Comparison of ENCODE assay signal across 8 mouse cellular contexts in the genomic region with DNA sequence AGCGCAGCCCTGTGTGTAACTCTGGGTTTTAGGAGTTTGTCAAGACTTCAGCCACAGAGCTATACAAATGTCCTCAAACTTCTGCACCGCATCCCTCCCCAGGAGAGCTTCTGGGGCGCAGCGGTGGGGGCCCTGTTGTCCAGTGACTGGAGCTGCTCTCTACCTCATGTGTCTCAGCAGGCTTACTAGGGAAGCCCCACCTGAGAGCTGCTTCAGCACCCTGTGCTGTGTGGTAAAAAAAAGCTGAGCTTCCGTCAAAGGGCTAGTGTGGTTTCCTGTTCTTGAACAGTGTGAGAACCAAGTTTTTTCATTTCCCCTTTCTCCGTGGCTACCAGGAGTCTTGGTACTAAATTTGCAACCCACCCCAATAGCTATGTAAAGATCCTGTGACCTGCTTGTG. TPM values are rescaled to one million over a fixed set of nuclear protein-coding genes. Genes with fewer than 3 reads are reported as not detected.
DNase-seq lines count a peak whose midpoint lies in the region; ATAC-seq and TF ChIP-seq lines count a peak whose summit lies in the region.

No protein-coding gene starts in this region.

- ATAC-seq in forebrain, embryonic 12.5 days (ENCODE audit: low FRiP score) = no peak
- ATAC-seq in forebrain, postnatal 0 days = no peak

- H3K27me3 ChIP-seq in forebrain, embryonic 12.5 days = no peaks in the 10 kb centered on the region
- no peaks in the 10 kb centered on the region for H3K27me3 ChIP-seq in forebrain, postnatal 0 days (ENCODE audit: insufficient read depth, low read length)
- no peaks in the 10 kb centered on the region for H3K27me3 ChIP-seq in MEL (ENCODE audit: control insufficient read depth in 1 of 2, insufficient read depth in 2 of 2, low read length in 2 of 2)
- no peaks in the 10 kb centered on the region for H3K27me3 ChIP-seq in limb, embryonic 10.5 days (ENCODE audit: low read depth, poor library complexity, severe bottlenecking)

- no peak overlapping the region for H3K4me3 ChIP-seq in forebrain, embryonic 12.5 days (replicated peaks)
- H3K4me3 ChIP-seq in forebrain, postnatal 0 days (ENCODE audit: low read depth, low read length) = no peak overlapping the region
- peak overlapping the region; percentile 40 to 42 for H3K4me3 ChIP-seq in MEL (ENCODE audit: control insufficient read depth in 1 of 2, insufficient read depth in 1 of 2, low read depth in 2 of 2, low read length in 2 of 2)
- no peak overlapping the region for H3K4me3 ChIP-seq in limb, embryonic 10.5 days

- no peak; the same call in 1 of the 2 replicates for TF ChIP-seq RAD21 in MEL (IDR thresholded peaks at IDR 0.05; ENCODE audit: low read depth, low read length)

- no peak overlapping the region for H3K4me2 ChIP-seq in forebrain, embryonic 12.5 days
- no peak overlapping the region for H3K4me2 ChIP-seq in forebrain, postnatal 0 days (ENCODE audit: low read depth)

- no peak for TF ChIP-seq CTCF in forebrain, postnatal 0 days (IDR thresholded peaks at IDR 0.05; ENCODE audit: low read depth)
- TF ChIP-seq CTCF in MEL (IDR thresholded peaks at IDR 0.05 in 2 of 3, conservative IDR thresholded peaks at IDR 0.05 in 1 of 3; ENCODE audit: control insufficient read depth in 1 of 3, insufficient read depth in 1 of 3, low read depth in 2 of 3, low read length in 3 of 3, poor library complexity in 1 of 3, severe bottlenecking in 1 of 3) = no peak

- whole genome bisulfite sequencing in forebrain, embryonic 12.5 days = 87% methylated on average over 6 of the region's 6 CpGs
- 81% methylated on average over 6 of the region's 6 CpGs for WGBS in forebrain, postnatal 0 days
- WGBS in limb, embryonic 10.5 days = 82% methylated on average over 6 of the region's 6 CpGs

- peaks cover 48% of the 10 kb centered on the region for H3K79me2 ChIP-seq in MEL (ENCODE audit: control insufficient read depth, insufficient read depth, low read length, poor library complexity)

- peaks cover 32% of the 10 kb centered on the region for H3K4me1 ChIP-seq in forebrain, embryonic 12.5 days
- no peaks in the 10 kb centered on the region for H3K4me1 ChIP-seq in forebrain, postnatal 0 days (ENCODE audit: insufficient read depth)
- peaks cover 23 to 60% of the 10 kb centered on the region in 2 experiments for H3K4me1 ChIP-seq in MEL (ENCODE audit: control insufficient read depth in 1 of 2, insufficient read depth in 2 of 2, low read length in 2 of 2)
- H3K4me1 ChIP-seq in limb, embryonic 10.5 days = peaks cover 47% of the 10 kb centered on the region

- DNase-seq in forebrain, postnatal 0 days = no peak
- DNase-seq in MEL (ENCODE audit: low read depth, low spot score) = peak; percentile 90
- no peak for DNase-seq in limb, embryonic 10.5 days (ENCODE audit: low spot score)
- DNase-seq in spleen, adult 12 weeks (ENCODE audit: low spot score) = peak; percentile 51
- DNase-seq in frontal cortex, postnatal 14 days (ENCODE audit: low spot score in 2 of 2) = no peak
- no peak for DNase-seq in frontal cortex, postnatal 10 days (ENCODE audit: low spot score in 2 of 2)
- no peak for DNase-seq in urinary bladder, postnatal 36 days (ENCODE audit: low spot score in 2 of 2)

- H3K9ac ChIP-seq in forebrain, embryonic 12.5 days = no peak overlapping the region
- H3K9ac ChIP-seq in forebrain, postnatal 0 days = no peak overlapping the region
- H3K9ac ChIP-seq in MEL (ENCODE audit: control insufficient read depth, low read depth, low read length, poor library complexity, severe bottlenecking) = peak overlapping the region; percentile 75

- H3K9me3 ChIP-seq in forebrain, embryonic 12.5 days = no peaks in the 10 kb centered on the region
- no peaks in the 10 kb centered on the region for H3K9me3 ChIP-seq in forebrain, postnatal 0 days (ENCODE audit: low read length)
- no peaks in the 10 kb centered on the region for H3K9me3 ChIP-seq in MEL (replicated peaks; ENCODE audit: insufficient read depth, low read length)
- H3K9me3 ChIP-seq in limb, embryonic 10.5 days (replicated peaks) = no peaks in the 10 kb centered on the region

- TF ChIP-seq EP300 in MEL (IDR thresholded peaks at IDR 0.05; ENCODE audit: low read depth in 1 of 2, low read length in 2 of 2) = peak; percentile 74 to 79

- TF ChIP-seq POLR2A in MEL (IDR thresholded peaks at IDR 0.05; ENCODE audit: control insufficient read depth in 1 of 2, insufficient read depth in 1 of 2, low read depth in 1 of 2, low read length in 2 of 2, poor library complexity in 1 of 2) = peak in 1 of 2 experiments; percentile 45; a peak in 1 of 4 replicates

- H3K36me3 ChIP-seq in forebrain, embryonic 12.5 days (replicated peaks) = peaks cover 19% of the 10 kb centered on the region
- peaks cover 10% of the 10 kb centered on the region for H3K36me3 ChIP-seq in forebrain, postnatal 0 days (ENCODE audit: insufficient read depth)
- peaks cover 1 to 49% of the 10 kb centered on the region in 2 experiments; a peak in 3 of 4 replicates for H3K36me3 ChIP-seq in MEL (ENCODE audit: control insufficient read depth in 1 of 2, insufficient read depth in 2 of 2, low read length in 2 of 2)
- peaks cover 16% of the 10 kb centered on the region for H3K36me3 ChIP-seq in limb, embryonic 10.5 days

- 0 out of 2 replicates have a peak overlapping the region, but pooled peaks have one; percentile 4 for H3K27ac ChIP-seq in forebrain, embryonic 12.5 days
- H3K27ac ChIP-seq in forebrain, postnatal 0 days (ENCODE audit: low read depth, low read length) = no peak overlapping the region
- H3K27ac ChIP-seq in MEL (ENCODE audit: control insufficient read depth, low read depth, low read length) = peak overlapping the region; percentile 100
- 0 out of 2 replicates have a peak overlapping the region, but pooled peaks have one; percentile 5 for H3K27ac ChIP-seq in limb, embryonic 10.5 days

TF ChIP-seq in MEL, 35 proteins besides CTCF, POLR2A, EP300 and RAD21 (continues in another document):
- TF ChIP-seq ELF1 (IDR thresholded peaks at IDR 0.05; ENCODE audit: low read depth, low read length) = peak; percentile 53; the same call in 1 of the 2 replicates
- no peak for TF ChIP-seq BHLHE40 (IDR thresholded peaks at IDR 0.05; ENCODE audit: borderline replicate concordance, low read depth, low read length)
- peak; percentile 68 for TF ChIP-seq TBP (IDR thresholded peaks at IDR 0.05; ENCODE audit: low read depth, low read length)
- peak; percentile 69 for TF ChIP-seq MAX (IDR thresholded peaks at IDR 0.05; ENCODE audit: low read length)
- TF ChIP-seq GATA1 (IDR thresholded peaks at IDR 0.05; ENCODE audit: low read depth, low read length) = no peak
- TF ChIP-seq E2F4 (IDR thresholded peaks at IDR 0.05; ENCODE audit: borderline replicate concordance, low read depth, low read length) = no peak
- peak; percentile 97 for TF ChIP-seq ZNF384 (IDR thresholded peaks at IDR 0.05; ENCODE audit: low read depth, low read length)
- TF ChIP-seq CHD1 (IDR thresholded peaks at IDR 0.05; ENCODE audit: low read depth, low read length) = 0 out of 2 replicates have a peak, but pooled peaks have one; percentile 70

RNA-seq across cellular contexts. Expression of gene Cib1, which starts 22.9 kb away (rescaled TPM):
- 34.7 and 41.6 TPM in 2 replicates for polyA plus RNA-seq in forebrain, embryonic 12.5 days (2016; fragmentation: Nextera tagmentation; extraction: Ambion mirVana)
- 11.3 and 16.4 TPM in 2 replicates for total RNA-seq in forebrain, postnatal 0 days (2014; rRNA removed)
- polyA plus RNA-seq in forebrain, postnatal 0 days (2015; fragmentation: Nextera tagmentation; extraction: Ambion mirVana) = 29.0 and 29.3 TPM in 2 replicates
- 69.3 and 84.5 TPM in 2 replicates for total RNA-seq in MEL (2012; rRNA removed)
- 100 to 1,000 TPM in 1 of 2 experiments, not detected in 1; 145 TPM for polyA plus RNA-seq in MEL (2012; ENCODE audit: insufficient read depth in 1 of 2, insufficient read length in 2 of 2, low read depth in 1 of 2, low replicate concordance in 2 of 2, missing spikeins in 1 of 2)
- polyA plus RNA-seq in limb, embryonic 10.5 days (2016; fragmentation: Nextera tagmentation; extraction: Ambion mirVana) = 68.6 and 75.3 TPM in 2 replicates

RNA-seq across cellular contexts. Expression of gene Gdpgp1, which starts 23.0 kb away (rescaled TPM):
- 4.2 and 4.8 TPM in 2 replicates for polyA plus RNA-seq in forebrain, embryonic 12.5 days (2016; fragmentation: Nextera tagmentation; extraction: Ambion mirVana)
- total RNA-seq in forebrain, postnatal 0 days (2014; rRNA removed) = 4.1 and 5.8 TPM in 2 replicates
- 1.3 and 2.6 TPM in 2 replicates for polyA plus RNA-seq in forebrain, postnatal 0 days (2015; fragmentation: Nextera tagmentation; extraction: Ambion mirVana)
- total RNA-seq in MEL (2012; rRNA removed) = 3.4 and 4.0 TPM in 2 replicates
- polyA plus RNA-seq in MEL (2012; ENCODE audit: insufficient read depth in 1 of 2, insufficient read length in 2 of 2, low read depth in 1 of 2, low replicate concordance in 2 of 2, missing spikeins in 1 of 2) = 1 to 10 TPM in 1 of 2 experiments, not detected in 1; 4.6 TPM
- polyA plus RNA-seq in limb, embryonic 10.5 days (2016; fragmentation: Nextera tagmentation; extraction: Ambion mirVana) = 7.2 and 7.5 TPM in 2 replicates

RNA-seq across cellular contexts. Expression of gene Sema4b, which starts 23.0 kb away (rescaled TPM):
- polyA plus RNA-seq in forebrain, embryonic 12.5 days (2016; fragmentation: Nextera tagmentation; extraction: Ambion mirVana) = 16.7 and 19.4 TPM in 2 replicates
- total RNA-seq in forebrain, postnatal 0 days (2014; rRNA removed) = 24.5 and 35.6 TPM in 2 replicates
- 17.0 and 22.4 TPM in 2 replicates for polyA plus RNA-seq in forebrain, postnatal 0 days (2015; fragmentation: Nextera tagmentation; extraction: Ambion mirVana)
- total RNA-seq in MEL (2012; rRNA removed) = 8.4 and 10.9 TPM in 2 replicates
- polyA plus RNA-seq in MEL (2012; ENCODE audit: insufficient read depth in 1 of 2, insufficient read length in 2 of 2, low read depth in 1 of 2, low replicate concordance in 2 of 2, missing spikeins in 1 of 2) = 10 to 100 TPM in 1 of 2 experiments, not detected in 1; 17.3 TPM
- 8.1 and 9.9 TPM in 2 replicates for polyA plus RNA-seq in limb, embryonic 10.5 days (2016; fragmentation: Nextera tagmentation; extraction: Ambion mirVana)

RNA-seq across cellular contexts. Expression of gene Ttll13, which starts 36.5 kb away (rescaled TPM):
- polyA plus RNA-seq in forebrain, embryonic 12.5 days (2016; fragmentation: Nextera tagmentation; extraction: Ambion mirVana) = 1.1 and 1.3 TPM in 2 replicates
- total RNA-seq in forebrain, postnatal 0 days (2014; rRNA removed) = 0.48 and 2.0 TPM in 2 replicates
- polyA plus RNA-seq in forebrain, postnatal 0 days (2015; fragmentation: Nextera tagmentation; extraction: Ambion mirVana) = 1.4 and 1.5 TPM in 2 replicates
- 0.39 and 0.46 TPM in 2 replicates for total RNA-seq in MEL (2012; rRNA removed)
- under 1 TPM in 1 of 2 experiments, not detected in 1; 0.40 TPM for polyA plus RNA-seq in MEL (2012; ENCODE audit: insufficient read depth in 1 of 2, insufficient read length in 2 of 2, low read depth in 1 of 2, low replicate concordance in 2 of 2, missing spikeins in 1 of 2)
- 0.50 and 0.61 TPM in 2 replicates for polyA plus RNA-seq in limb, embryonic 10.5 days (2016; fragmentation: Nextera tagmentation; extraction: Ambion mirVana)

RNA-seq across cellular contexts. Expression of gene Ngrn, which starts 51.3 kb away (rescaled TPM):
- 56.8 TPM in 2 replicates for polyA plus RNA-seq in forebrain, embryonic 12.5 days (2016; fragmentation: Nextera tagmentation; extraction: Ambion mirVana)
- total RNA-seq in forebrain, postnatal 0 days (2014; rRNA removed) = 67.2 and 74.9 TPM in 2 replicates
- 71.4 and 72.0 TPM in 2 replicates for polyA plus RNA-seq in forebrain, postnatal 0 days (2015; fragmentation: Nextera tagmentation; extraction: Ambion mirVana)
- 42.8 and 48.0 TPM in 2 replicates for total RNA-seq in MEL (2012; rRNA removed)
- polyA plus RNA-seq in MEL (2012; ENCODE audit: insufficient read depth in 1 of 2, insufficient read length in 2 of 2, low read depth in 1 of 2, low replicate concordance in 2 of 2, missing spikeins in 1 of 2) = 10 to 100 TPM in 1 of 2 experiments, not detected in 1; 37.2 TPM
- 42.5 and 45.7 TPM in 2 replicates for polyA plus RNA-seq in limb, embryonic 10.5 days (2016; fragmentation: Nextera tagmentation; extraction: Ambion mirVana)

Comparison
In these comparisons a context has a peak if more than half of its experiments do, and no peak if none do; other contexts are left out.
1. H3K4me3 ChIP-seq: peak in MEL (2 of 2); none in forebrain, embryonic 12.5 days (single experiment), forebrain, postnatal 0 days (single experiment) and limb, embryonic 10.5 days (single experiment).
2. DNase-seq: peak in MEL (single experiment) and spleen, adult 12 weeks (single experiment); none in forebrain, postnatal 0 days (single experiment), limb, embryonic 10.5 days (single experiment), frontal cortex, postnatal 14 days (0 of 2), frontal cortex, postnatal 10 days (0 of 2) and urinary bladder, postnatal 36 days (0 of 2).